Mouse (Mus musculus) liver, embryonic 16.5 days (tissue): ENCODE measurements at regions not wholly inside any gene's neighbourhood (a gene's known extent, or its start where the extent isn't known, plus 50 kb on each side); places are given as distances from the start of the nearest gene placed in this dataset.

Source experiments
- ATAC-seq: fragments of 200-750 bp; cut with Nextera tagmentation; 2 replicates; pipeline ENCODE4 v1.8.0; 2017; ENCODE audit warnings: low read depth, mild to moderate bottlenecking, moderate number of reproducible peaks, moderate library complexity
- H3K27ac ChIP-seq: fragments of 300-500 bp; sonication (generic); 2 replicates; pipeline ENCODE4 v1.5.1; 2014; ENCODE audit warnings: mild to moderate bottlenecking, low read length
- H3K27me3 ChIP-seq: fragments of 300-500 bp; sonication (generic); 2 replicates; pipeline ENCODE4 v1.6.1; 2014; ENCODE audit warnings: low read depth, low read length, mixed read lengths; ENCODE audit not compliant: control insufficient read depth, insufficient read depth
- H3K36me3 ChIP-seq: fragments of 300-500 bp; sonication (generic); 2 replicates; pipeline ENCODE4 v1.6.1; 2014; ENCODE audit warnings: mild to moderate bottlenecking; ENCODE audit not compliant: control insufficient read depth, insufficient read depth
- H3K4me1 ChIP-seq: fragments of 300-500 bp; sonication (generic); 2 replicates; pipeline ENCODE4 v1.6.1; 2014; ENCODE audit warnings: low read depth, low read length, mixed read lengths; ENCODE audit not compliant: control insufficient read depth
- H3K4me2 ChIP-seq: fragments of 300-500 bp; sonication (generic); 2 replicates; pipeline ENCODE4 v1.6.1; 2014; ENCODE audit warnings: low read depth, low read length, mixed read lengths
- H3K4me3 ChIP-seq: fragments of 300-500 bp; sonication (generic); 2 replicates; pipeline ENCODE4 v1.5.1; 2014; ENCODE audit warnings: low read depth, mild to moderate bottlenecking, low read length
- H3K9ac ChIP-seq: fragments of 300-500 bp; sonication (generic); 2 replicates; pipeline ENCODE4 v1.6.1; 2014; ENCODE audit warnings: low read depth, low read length
- H3K9me3 ChIP-seq: fragments of 300-500 bp; sonication (generic); replicated peaks from 2 replicates; pipeline ENCODE4 v1.6.1; 2016; ENCODE audit warnings: low read length; ENCODE audit not compliant: control insufficient read depth
- WGBS: fragments of 180-500 bp; shearing (Covaris S2); extraction: QIAGEN DNeasy Blood & Tissue Kit; methylation state at CpG from one replicate; pipeline ENCODE4 v1.1.7; 2014; ENCODE audit not compliant: insufficient replicate concordance; 5-methylcytosine and 5-hydroxymethylcytosine counted together

DNA sequence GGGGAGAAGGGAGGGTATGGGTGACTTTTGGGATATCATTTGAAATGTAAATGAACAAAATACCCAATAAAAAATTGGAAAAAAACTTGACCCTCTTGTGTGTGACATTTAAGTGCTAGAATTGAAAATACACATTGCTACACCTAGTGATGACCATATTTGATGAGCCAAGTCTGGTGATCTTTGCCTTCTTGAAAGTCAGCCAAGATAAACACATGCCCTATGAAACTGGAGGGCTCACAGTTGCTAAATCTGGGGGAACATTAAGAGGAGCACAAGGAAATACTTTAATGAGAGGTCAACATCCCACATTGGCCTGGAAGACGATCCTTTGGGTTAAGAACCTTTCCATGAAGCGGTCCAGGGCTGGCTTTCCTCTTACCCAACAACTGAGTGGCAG, 112.8 kb downstream of the Gm9733 start:
- Histone ChIP-seq H3K4me2 (no peak overlapping the region), H3K27me3 (no peaks in the 10 kb centered on the region), H3K36me3 (no peaks in the 10 kb centered on the region), H3K4me1 (no peaks in the 10 kb centered on the region), H3K27ac (no peak overlapping the region), H3K9me3 (no peaks in the 10 kb centered on the region), H3K9ac (no peak overlapping the region), H3K4me3 (no peak overlapping the region)
- WGBS: 66% methylated on average over 2 of the region's 2 CpGs
- ATAC-seq: peak; percentile 62

DNA sequence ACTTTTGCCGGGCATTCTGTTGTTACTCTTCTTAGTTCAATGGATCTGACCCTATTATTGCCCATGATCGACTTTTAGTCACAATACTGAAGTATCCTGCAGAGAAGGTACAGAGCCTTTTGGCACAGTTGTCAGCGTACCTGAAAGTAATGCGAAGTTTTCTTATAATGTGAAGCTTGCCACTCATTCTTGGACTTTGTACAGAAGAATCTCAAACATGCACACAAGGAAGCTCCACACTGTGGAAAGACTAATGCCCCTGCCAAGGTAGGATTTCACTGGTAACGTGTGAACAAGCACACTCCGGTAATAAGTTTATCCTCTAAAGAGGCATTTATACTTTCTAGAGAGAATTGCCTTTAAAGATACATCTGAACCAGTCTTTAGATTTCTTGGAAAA, 108.8 kb downstream of the Gm9733 start:
- H3K4me2 ChIP-seq: no peak overlapping the region
- H3K27me3 ChIP-seq: no peaks in the 10 kb centered on the region
- no peaks in the 10 kb centered on the region for H3K4me1 ChIP-seq
- H3K4me3 ChIP-seq: no peak overlapping the region
- no peaks in the 10 kb centered on the region for H3K9me3 ChIP-seq
- 71% methylated on average over 6 of the region's 6 CpGs for WGBS
- H3K36me3 ChIP-seq: no peaks in the 10 kb centered on the region
- H3K9ac ChIP-seq: no peak overlapping the region
- H3K27ac ChIP-seq: no peak overlapping the region
- ATAC-seq: no peak

DNA sequence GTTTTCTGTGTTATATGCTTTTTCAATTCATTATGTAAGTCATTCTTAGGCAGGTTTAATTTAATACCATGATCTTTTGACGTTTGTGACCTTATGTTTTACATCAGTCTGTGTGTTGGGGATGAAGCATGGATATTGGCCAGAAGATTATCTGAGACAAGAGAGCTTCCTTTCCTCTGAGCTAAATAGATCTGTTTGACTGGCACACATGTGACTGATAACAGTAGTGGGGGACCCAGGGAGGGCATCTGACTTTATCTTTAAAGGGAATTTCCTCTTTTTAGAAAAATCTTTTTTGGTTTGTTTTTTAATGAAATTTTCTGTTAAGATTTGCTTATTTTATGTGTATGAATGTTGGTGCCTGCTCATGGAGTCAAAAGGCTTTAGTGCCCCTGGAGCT, 107.7 kb downstream of the Gm9733 start:
- Histone ChIP-seq H3K36me3 (no peaks in the 10 kb centered on the region), H3K27me3 (no peaks in the 10 kb centered on the region), H3K9ac (no peak overlapping the region), H3K4me3 (no peak overlapping the region), H3K9me3 (no peaks in the 10 kb centered on the region), H3K27ac (no peak overlapping the region), H3K4me1 (no peaks in the 10 kb centered on the region), H3K4me2 (no peak overlapping the region)
- WGBS: 12% methylated on average over 1 of the region's 1 CpGs
- ATAC-seq: no peak

DNA sequence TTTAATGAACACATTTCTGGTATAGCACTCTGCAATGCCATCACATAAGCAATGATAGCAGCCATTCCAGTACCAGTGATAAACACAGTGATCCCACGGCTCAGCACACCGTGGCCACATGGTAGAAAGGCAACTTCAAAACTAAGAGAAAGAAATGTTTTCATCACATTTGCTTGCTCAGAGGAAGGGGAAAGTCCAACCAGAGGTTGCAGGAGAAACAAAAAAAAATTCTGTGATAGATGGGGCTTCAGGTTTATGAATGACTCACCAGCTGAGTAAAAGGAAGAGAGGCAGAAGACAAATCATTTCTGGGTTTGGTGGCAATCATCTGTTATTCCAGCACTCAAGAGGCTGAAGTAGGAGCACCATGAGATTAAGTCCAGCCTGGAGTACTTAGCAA, 103.5 kb downstream of the Gm9733 start:
- Histone ChIP-seq H3K9me3 (no peaks in the 10 kb centered on the region), H3K9ac (no peak overlapping the region), H3K4me2 (no peak overlapping the region), H3K27me3 (no peaks in the 10 kb centered on the region), H3K27ac (no peak overlapping the region), H3K4me3 (no peak overlapping the region), H3K36me3 (no peaks in the 10 kb centered on the region), H3K4me1 (no peaks in the 10 kb centered on the region)
- WGBS: 63% methylated on average over 2 of the region's 2 CpGs
- ATAC-seq: no peak

DNA sequence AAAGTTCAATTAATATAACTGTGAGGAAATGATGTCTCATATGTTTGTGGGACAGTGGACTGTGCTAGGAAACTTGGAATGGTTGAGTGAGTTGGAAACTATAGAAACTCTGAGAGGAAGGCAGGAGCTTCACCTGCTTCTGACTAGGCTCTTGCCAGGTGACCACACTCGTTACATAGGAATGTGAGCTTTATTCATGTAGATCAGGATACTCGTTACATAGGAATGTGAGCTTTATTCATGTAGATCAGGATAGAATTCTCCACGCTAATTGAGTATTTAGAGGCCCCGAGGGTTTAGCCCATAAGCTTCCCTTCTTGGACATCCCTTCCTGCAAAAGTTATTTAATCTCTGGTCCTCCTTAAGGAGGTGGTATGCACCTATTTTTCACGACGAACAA, 101.9 kb downstream of the Gm9733 start:
- Histone ChIP-seq H3K9ac (no peak overlapping the region), H3K9me3 (no peaks in the 10 kb centered on the region), H3K4me1 (no peaks in the 10 kb centered on the region), H3K27ac (no peak overlapping the region), H3K36me3 (no peaks in the 10 kb centered on the region), H3K4me2 (no peak overlapping the region), H3K27me3 (no peaks in the 10 kb centered on the region), H3K4me3 (no peak overlapping the region)
- ATAC-seq: no peak
- 66% methylated on average over 6 of the region's 6 CpGs for WGBS

DNA sequence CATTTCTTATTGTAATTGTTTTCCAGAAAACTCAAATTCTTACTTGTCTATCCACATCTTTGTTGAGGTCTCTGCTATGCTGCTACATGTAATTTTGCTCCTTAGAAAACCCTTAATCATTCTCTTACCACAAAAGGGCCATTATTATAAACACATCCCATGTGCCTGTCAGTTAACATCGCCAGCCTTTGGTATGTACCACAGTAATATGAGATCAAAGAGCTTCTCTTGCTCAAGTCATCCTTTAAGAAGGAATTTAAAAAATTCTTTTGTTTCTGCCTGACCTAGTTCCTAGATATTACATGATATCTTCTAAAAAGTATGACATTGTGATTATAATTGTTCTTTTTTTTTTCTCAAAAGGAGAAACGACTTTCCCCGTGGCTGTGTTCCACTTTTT, 100.7 kb downstream of the Gm9733 start:
- Histone ChIP-seq H3K4me3 (no peak overlapping the region), H3K36me3 (no peaks in the 10 kb centered on the region), H3K27me3 (no peaks in the 10 kb centered on the region), H3K9me3 (no peaks in the 10 kb centered on the region), H3K4me2 (no peak overlapping the region), H3K9ac (no peak overlapping the region), H3K4me1 (no peaks in the 10 kb centered on the region), H3K27ac (no peak overlapping the region)
- ATAC-seq: no peak
- WGBS: 39% methylated on average over 3 of the region's 3 CpGs

DNA sequence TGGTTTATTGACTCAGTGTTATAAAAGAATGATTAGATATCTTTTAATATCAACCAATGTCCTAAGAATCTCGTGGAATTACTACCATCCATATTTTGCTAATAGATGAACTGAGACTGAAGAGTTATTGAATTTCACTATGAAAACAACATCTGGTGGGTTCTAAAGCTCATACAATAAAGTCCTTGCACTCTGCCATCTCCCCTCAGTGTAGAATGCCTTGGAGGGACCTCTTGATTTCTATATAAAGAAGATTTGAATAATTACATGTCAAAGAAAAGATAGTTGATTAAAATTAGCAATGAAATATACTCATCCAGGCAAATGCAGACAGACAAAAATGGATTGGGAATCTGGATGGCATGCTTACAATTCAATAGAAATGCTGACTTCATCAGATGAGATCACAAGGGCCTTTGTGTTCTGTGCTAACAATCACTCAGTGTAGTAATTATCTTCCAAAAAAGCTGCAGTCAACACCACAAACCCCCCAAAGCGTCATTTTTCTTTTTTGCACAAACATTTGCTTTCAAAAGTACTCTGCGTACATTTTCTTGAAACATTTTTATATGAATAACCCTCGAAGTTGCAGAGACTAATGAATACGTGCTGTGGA, 94.2 kb downstream of the Gm9733 start:
- no peak for ATAC-seq
- Histone ChIP-seq H3K4me2 (no peak overlapping the region), H3K27me3 (no peaks in the 10 kb centered on the region), H3K4me1 (no peaks in the 10 kb centered on the region), H3K4me3 (no peak overlapping the region), H3K27ac (no peak overlapping the region), H3K36me3 (no peaks in the 10 kb centered on the region), H3K9me3 (no peaks in the 10 kb centered on the region), H3K9ac (no peak overlapping the region)
- 52% methylated on average over 5 of the region's 5 CpGs for WGBS

DNA sequence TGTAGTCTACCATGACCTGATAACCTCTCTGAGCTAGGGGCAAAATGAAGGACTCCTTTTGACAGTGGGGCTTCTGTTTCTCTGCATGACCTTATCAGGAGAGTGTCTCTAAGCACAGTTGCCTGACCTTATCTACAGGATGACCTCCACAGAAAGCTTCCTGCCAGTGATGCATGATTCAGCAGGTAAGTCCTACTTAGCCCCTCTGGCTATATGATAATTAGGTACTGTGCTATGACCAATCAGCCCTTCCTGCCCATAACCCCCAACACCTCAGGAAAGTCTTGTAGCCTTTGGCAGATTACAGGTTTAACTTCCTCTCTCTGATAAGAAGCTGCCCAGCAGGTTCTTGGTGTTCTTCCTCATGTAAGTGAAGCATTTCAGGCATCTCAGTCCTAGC, 89.7 kb downstream of the Gm9733 start:
- Histone ChIP-seq H3K9ac (no peak overlapping the region), H3K9me3 (no peaks in the 10 kb centered on the region), H3K4me1 (no peaks in the 10 kb centered on the region), H3K4me2 (no peak overlapping the region), H3K4me3 (no peak overlapping the region), H3K36me3 (no peaks in the 10 kb centered on the region), H3K27ac (no peak overlapping the region), H3K27me3 (no peaks in the 10 kb centered on the region)
- ATAC-seq: no peak

DNA sequence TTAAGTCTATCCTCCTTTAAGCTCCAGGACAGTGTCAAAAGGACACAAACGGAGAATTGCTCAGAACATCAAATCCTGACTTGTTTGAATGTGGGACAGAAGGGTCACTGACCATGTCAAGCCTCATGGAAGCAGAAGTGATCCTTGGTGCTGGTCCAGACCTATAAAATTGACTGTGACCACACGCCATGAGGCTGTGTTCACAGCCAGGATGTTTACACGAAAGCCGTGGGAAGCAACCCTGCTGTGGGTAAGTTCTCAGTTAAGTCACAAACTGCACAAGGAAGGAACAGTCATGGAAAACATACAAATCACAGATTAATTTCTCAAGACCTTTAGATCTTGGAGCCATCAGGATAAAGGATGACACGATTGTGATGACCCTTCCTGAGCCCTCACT, 88.5 kb downstream of the Gm9733 start:
- ATAC-seq: no peak
- WGBS: 61% methylated on average over 5 of the region's 5 CpGs

More for the DNA sequence above, 88.5 kb downstream of the Gm9733 start:
- H3K36me3 ChIP-seq: no peaks in the 10 kb centered on the region
- no peak overlapping the region for H3K27ac ChIP-seq
- H3K27me3 ChIP-seq: no peaks in the 10 kb centered on the region
- H3K9me3 ChIP-seq: no peaks in the 10 kb centered on the region
- H3K4me1 ChIP-seq: no peaks in the 10 kb centered on the region
- no peak overlapping the region for H3K9ac ChIP-seq
- H3K4me2 ChIP-seq: no peak overlapping the region
- H3K4me3 ChIP-seq: no peak overlapping the region
